Mouse (Mus musculus): ENCODE data around the gene Ebf1.

DNA sequence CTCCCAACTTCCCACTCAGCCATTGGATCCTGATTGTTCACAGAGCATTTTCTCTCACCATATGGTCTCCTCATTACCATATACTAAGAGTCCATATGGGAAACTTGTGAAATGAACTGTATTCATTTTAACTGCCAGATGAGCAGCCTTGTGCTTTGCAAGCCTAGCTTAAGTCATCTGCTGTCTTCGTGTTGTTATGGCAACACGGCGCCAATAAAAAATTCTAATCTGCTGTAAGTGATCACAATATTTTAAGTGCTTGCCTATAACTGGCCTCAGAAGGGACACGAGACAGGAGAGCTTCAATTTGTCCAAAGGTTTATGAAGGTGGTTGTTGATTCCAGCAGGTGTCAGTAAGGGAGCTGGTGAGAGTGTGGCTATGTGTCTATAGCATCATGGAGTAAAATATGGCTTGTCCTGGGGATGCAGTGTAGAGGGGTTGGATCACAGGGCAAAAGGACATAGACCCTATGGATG is 360.8 kb downstream of the Ebf1 start:
- TF ChIP-seq CTCF (IDR thresholded peaks at IDR 0.05; ENCODE audit: low read depth): no peak
- TF ChIP-seq EP300 (IDR thresholded peaks at IDR 0.05; ENCODE audit: low read depth): no peak
